Mouse (Mus musculus): ENCODE results near the gene Vwa3b. TPM values are rescaled to one million over a fixed set of nuclear protein-coding genes. Genes with fewer than 3 reads are reported as not detected.

The Vwa3b gene
- polyA plus RNA-seq, 1 experiment from 2014 or later = 0.42 TPM

DNA sequence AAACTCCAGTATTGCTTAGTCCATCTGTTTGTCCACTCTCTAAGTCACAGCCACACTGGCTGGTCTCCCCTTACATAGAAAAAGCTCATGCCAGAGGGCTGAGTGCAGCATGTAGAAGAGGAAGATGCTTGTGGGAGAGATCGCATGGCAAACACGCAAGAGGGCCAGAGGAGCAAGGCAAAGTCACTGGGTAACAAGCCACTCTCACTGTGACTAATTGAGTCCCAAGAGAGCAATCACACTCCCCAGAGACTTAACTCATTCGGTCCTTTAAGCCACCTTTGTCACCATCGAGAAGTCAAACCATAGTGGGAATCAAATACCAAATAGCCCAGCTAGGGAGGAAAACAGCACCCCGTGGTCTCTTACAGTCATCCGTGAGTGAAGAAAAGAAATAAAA, 38.2 kb upstream of the Vwa3b start:
- 85% methylated on average over 6 of the region's 6 CpGs for WGBS
- DNase-seq (ENCODE audit: low spot score) (no peak), ATAC-seq (ENCODE audit: insufficient read depth, low FRiP score, low TSS enrichment) (no peak)
- no peaks in the 10 kb centered on the region for H3K4me1 ChIP-seq (ENCODE audit: control insufficient read depth, insufficient read depth, low read length)
- H3K9ac ChIP-seq (ENCODE audit: low read length) = no peak overlapping the region
- H3K36me3 ChIP-seq (ENCODE audit: control insufficient read depth, insufficient read depth, low read length) = no peaks in the 10 kb centered on the region
- H3K27me3 ChIP-seq (ENCODE audit: control insufficient read depth, insufficient read depth, low read length) = no peaks in the 10 kb centered on the region
- no peaks in the 10 kb centered on the region for H3K9me3 ChIP-seq (ENCODE audit: control insufficient read depth, low read length)
- H3K4me2 ChIP-seq (ENCODE audit: low read depth) = no peak overlapping the region
- H3K27ac ChIP-seq (ENCODE audit: low read depth, low read length) = no peak overlapping the region
- no peak overlapping the region for H3K4me3 ChIP-seq (ENCODE audit: low read depth, low read length)

GRCm38 (mm10) chr1:36988561-36988960, 37.8 kb upstream of the Vwa3b start:
- H3K4me3 ChIP-seq (ENCODE audit: low read depth, low read length) = no peak overlapping the region
- no peak overlapping the region for H3K27ac ChIP-seq (ENCODE audit: low read depth, low read length)
- WGBS = 80% methylated on average over 6 of the region's 6 CpGs
- H3K27me3 ChIP-seq (ENCODE audit: control insufficient read depth, insufficient read depth, low read length) = no peaks in the 10 kb centered on the region
- no peak for DNase-seq (ENCODE audit: low spot score)
- no peaks in the 10 kb centered on the region for H3K9me3 ChIP-seq (ENCODE audit: control insufficient read depth, low read length)
- H3K9ac ChIP-seq (ENCODE audit: low read length) = no peak overlapping the region
- no peak for ATAC-seq (ENCODE audit: insufficient read depth, low FRiP score, low TSS enrichment)
- no peak overlapping the region for H3K4me2 ChIP-seq (ENCODE audit: low read depth)
- H3K4me1 ChIP-seq (ENCODE audit: control insufficient read depth, insufficient read depth, low read length) = no peaks in the 10 kb centered on the region
- no peaks in the 10 kb centered on the region for H3K36me3 ChIP-seq (ENCODE audit: control insufficient read depth, insufficient read depth, low read length)

DNA sequence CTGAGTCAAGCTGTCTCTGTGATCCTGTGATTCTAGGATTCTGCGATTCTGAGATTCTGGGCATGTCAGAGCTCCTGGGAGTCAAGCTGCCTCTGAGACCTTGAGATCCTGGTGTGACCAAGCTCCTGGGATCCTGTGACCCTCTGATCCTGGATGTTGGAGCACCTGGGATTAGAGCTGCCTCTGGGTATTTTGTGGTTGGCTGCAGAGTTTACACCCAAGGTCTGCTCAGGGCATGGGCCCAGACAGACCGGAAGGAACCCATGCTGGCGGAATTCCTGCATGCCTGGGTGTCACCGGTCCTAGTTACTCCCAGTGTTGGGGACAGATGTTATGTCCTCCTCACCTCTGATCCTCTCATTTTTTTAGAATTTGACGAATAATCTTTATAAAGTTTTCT, 32.1 kb upstream of the Vwa3b start:
- Histone ChIP-seq H3K4me3 (ENCODE audit: low read depth, low read length) (no peak overlapping the region), H3K9me3 (ENCODE audit: control insufficient read depth, low read length) (no peaks in the 10 kb centered on the region), H3K36me3 (ENCODE audit: control insufficient read depth, insufficient read depth, low read length) (no peaks in the 10 kb centered on the region), H3K9ac (ENCODE audit: low read length) (no peak overlapping the region), H3K4me2 (ENCODE audit: low read depth) (no peak overlapping the region), H3K4me1 (ENCODE audit: control insufficient read depth, insufficient read depth, low read length) (no peaks in the 10 kb centered on the region), H3K27me3 (ENCODE audit: control insufficient read depth, insufficient read depth, low read length) (no peaks in the 10 kb centered on the region), H3K27ac (ENCODE audit: low read depth, low read length) (no peak overlapping the region)
- DNase-seq (ENCODE audit: low spot score) (no peak), ATAC-seq (ENCODE audit: insufficient read depth, low FRiP score, low TSS enrichment) (no peak)
- WGBS = 93% methylated on average over 5 of the region's 5 CpGs

DNA sequence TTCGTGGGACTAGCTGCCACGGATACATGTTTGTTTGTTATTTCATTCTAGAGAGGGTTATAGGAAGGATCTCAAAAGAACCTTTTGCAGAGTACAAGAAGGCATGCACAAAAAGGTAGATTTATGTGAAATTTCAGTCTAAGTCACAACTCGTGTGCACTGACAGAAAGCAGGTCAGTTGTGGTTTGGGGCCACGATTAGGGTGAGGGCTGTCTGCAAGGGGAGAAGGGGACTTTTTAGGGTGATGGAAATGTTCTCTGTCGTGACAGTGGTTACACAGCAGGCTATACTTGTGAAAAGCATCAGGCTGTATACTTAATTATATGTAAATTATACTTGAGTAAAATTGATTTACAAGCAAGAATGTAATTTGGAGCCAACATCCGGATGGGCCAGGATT, 30.6 kb upstream of the Vwa3b start:
- H3K36me3 ChIP-seq (ENCODE audit: control insufficient read depth, insufficient read depth, low read length) = no peaks in the 10 kb centered on the region
- H3K4me1 ChIP-seq (ENCODE audit: control insufficient read depth, insufficient read depth, low read length) = no peaks in the 10 kb centered on the region
- no peak overlapping the region for H3K27ac ChIP-seq (ENCODE audit: low read depth, low read length)
- no peak overlapping the region for H3K9ac ChIP-seq (ENCODE audit: low read length)
- H3K4me3 ChIP-seq (ENCODE audit: low read depth, low read length) = no peak overlapping the region
- no peaks in the 10 kb centered on the region for H3K9me3 ChIP-seq (ENCODE audit: control insufficient read depth, low read length)
- H3K4me2 ChIP-seq (ENCODE audit: low read depth) = no peak overlapping the region
- no peak for DNase-seq (ENCODE audit: low spot score)
- ATAC-seq (ENCODE audit: insufficient read depth, low FRiP score, low TSS enrichment) = no peak
- 74% methylated on average over 6 of the region's 6 CpGs for WGBS
- no peaks in the 10 kb centered on the region for H3K27me3 ChIP-seq (ENCODE audit: control insufficient read depth, insufficient read depth, low read length)

- DNase-seq (ENCODE audit: low spot score) (no peak), ATAC-seq (ENCODE audit: insufficient read depth, low FRiP score, low TSS enrichment) (no peak)
- no peaks in the 10 kb centered on the region for H3K4me1 ChIP-seq (ENCODE audit: control insufficient read depth, insufficient read depth, low read length)
- H3K9ac ChIP-seq (ENCODE audit: low read length) = no peak overlapping the region; the same call in 1 of the 2 replicates
- H3K36me3 ChIP-seq (ENCODE audit: control insufficient read depth, insufficient read depth, low read length) = no peaks in the 10 kb centered on the region
- H3K9me3 ChIP-seq (ENCODE audit: control insufficient read depth, low read length) = no peaks in the 10 kb centered on the region
- no peaks in the 10 kb centered on the region for H3K27me3 ChIP-seq (ENCODE audit: control insufficient read depth, insufficient read depth, low read length)
- no peak overlapping the region for H3K4me2 ChIP-seq (ENCODE audit: low read depth)
- WGBS = 50% methylated on average over 6 of the region's 6 CpGs
- no peak overlapping the region for H3K4me3 ChIP-seq (ENCODE audit: low read depth, low read length)
- H3K27ac ChIP-seq (ENCODE audit: low read depth, low read length) = no peak overlapping the region
Observed at GRCm38 (mm10) chr1:36996561-36997213, 29.7 kb upstream of the Vwa3b start.

DNA sequence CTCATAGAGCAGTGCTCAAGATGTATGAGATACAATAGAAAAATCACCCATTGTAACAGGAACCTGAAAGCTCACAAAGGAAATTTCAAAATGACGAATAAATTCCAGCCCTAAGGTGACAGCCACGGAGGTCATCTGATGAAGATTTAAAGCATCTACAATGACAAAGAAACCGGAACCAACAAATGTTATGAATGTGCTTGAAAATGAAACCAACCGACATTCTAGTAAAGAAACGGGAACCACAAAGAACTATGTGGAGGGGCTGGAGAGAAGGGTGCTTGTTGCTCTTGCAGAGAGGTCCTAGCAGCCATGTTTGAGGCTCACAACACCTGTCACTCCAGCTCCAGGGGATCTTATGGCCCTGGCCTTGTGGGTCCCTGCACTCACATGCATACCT, 26.1 kb upstream of the Vwa3b start:
- ATAC-seq (ENCODE audit: insufficient read depth, low FRiP score, low TSS enrichment) = no peak
- Histone ChIP-seq H3K9ac (ENCODE audit: low read length) (no peak overlapping the region), H3K4me2 (ENCODE audit: low read depth) (no peak overlapping the region), H3K27me3 (ENCODE audit: control insufficient read depth, insufficient read depth, low read length) (no peaks in the 10 kb centered on the region), H3K9me3 (ENCODE audit: control insufficient read depth, low read length) (no peaks in the 10 kb centered on the region), H3K4me1 (ENCODE audit: control insufficient read depth, insufficient read depth, low read length) (no peaks in the 10 kb centered on the region), H3K36me3 (ENCODE audit: control insufficient read depth, insufficient read depth, low read length) (no peaks in the 10 kb centered on the region), H3K4me3 (ENCODE audit: low read depth, low read length) (no peak overlapping the region), H3K27ac (ENCODE audit: low read depth, low read length) (no peak overlapping the region)
- WGBS = 76% methylated on average over 5 of the region's 5 CpGs
- no peak for DNase-seq (ENCODE audit: low spot score)

DNA sequence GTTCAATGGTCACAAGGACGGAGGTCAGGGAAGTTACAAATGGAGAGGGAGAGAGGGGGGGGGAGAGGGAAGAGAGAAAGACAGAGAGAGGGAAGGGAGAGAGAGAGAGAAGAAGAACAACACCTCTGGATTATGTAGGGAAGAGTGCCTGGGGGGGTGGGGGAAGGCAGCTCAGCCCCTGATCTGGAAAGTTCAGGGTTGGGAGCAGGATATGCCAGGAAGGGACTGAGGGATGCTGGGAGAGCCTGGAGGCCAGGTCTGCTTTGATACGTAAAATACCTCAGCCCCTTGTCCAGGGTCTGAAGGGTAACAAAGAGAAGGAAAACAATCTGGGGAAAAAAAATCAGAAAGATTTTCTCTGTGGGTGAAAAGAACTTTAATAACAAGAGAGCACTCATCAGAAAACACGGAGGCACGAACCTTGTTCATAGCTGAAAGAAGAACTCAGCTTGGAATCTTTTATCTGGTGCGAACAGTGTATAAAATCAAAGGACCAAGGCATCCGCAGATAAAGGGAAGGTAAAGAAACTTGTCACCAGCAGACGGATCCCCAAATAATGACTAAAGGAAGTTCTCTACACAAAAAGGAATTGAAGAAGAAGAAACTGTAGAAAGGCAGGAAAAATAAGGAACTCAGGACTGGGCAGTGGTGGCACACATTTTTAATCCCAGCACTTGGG, 24.6 kb upstream of the Vwa3b start:
- Histone ChIP-seq H3K4me1 (ENCODE audit: control insufficient read depth, insufficient read depth, low read length) (no peaks in the 10 kb centered on the region), H3K9ac (ENCODE audit: low read length) (no peak overlapping the region), H3K27me3 (ENCODE audit: control insufficient read depth, insufficient read depth, low read length) (no peaks in the 10 kb centered on the region), H3K4me2 (ENCODE audit: low read depth) (no peak overlapping the region), H3K9me3 (ENCODE audit: control insufficient read depth, low read length) (no peaks in the 10 kb centered on the region), H3K36me3 (ENCODE audit: control insufficient read depth, insufficient read depth, low read length) (no peaks in the 10 kb centered on the region), H3K27ac (ENCODE audit: low read depth, low read length) (no peak overlapping the region), H3K4me3 (ENCODE audit: low read depth, low read length) (no peak overlapping the region)
- DNase-seq (ENCODE audit: low spot score) = no peak
- ATAC-seq (ENCODE audit: insufficient read depth, low FRiP score, low TSS enrichment) = no peak
- WGBS = 44% methylated on average over 7 of the region's 7 CpGs

DNA sequence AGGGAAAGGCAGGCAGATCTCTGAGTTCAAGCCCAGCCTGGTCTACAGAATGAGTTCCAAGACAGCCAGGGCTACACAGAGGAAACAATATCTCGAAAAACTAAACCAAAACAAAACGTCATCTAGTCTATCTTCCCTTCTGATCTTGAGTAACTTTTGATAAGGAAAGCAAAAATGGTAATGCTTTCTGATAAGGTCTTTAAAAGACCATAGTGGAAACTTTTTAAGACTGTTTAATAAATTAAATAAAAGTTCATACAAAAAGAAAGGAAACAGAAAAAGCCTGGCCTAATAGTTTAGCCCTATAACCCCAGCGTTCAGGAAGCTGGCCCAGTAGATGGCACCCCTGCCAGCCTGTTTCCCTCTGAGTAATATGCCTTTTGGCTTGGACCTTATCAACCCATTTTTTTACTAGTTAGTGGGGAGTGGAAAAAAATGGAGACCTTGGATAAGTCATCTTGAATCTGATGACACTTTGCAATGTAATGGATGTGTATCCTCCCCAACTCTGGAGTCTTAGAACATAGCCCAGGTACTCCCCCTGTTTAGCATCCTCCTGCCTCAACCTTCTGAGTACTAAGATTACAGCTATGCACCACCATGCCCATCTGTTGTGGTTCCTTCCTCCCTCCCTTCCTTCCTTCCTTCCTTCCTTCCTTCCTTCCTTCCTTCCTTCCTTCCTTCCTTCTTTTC, 23.9 kb upstream of the Vwa3b start:
- H3K9ac ChIP-seq (ENCODE audit: low read length) = no peak overlapping the region
- no peak overlapping the region for H3K4me2 ChIP-seq (ENCODE audit: low read depth)
- no peaks in the 10 kb centered on the region for H3K36me3 ChIP-seq (ENCODE audit: control insufficient read depth, insufficient read depth, low read length)
- no peak overlapping the region for H3K4me3 ChIP-seq (ENCODE audit: low read depth, low read length)
- ATAC-seq (ENCODE audit: insufficient read depth, low FRiP score, low TSS enrichment) = no peak
- H3K27ac ChIP-seq (ENCODE audit: low read depth, low read length) = no peak overlapping the region
- WGBS = 79% methylated on average over 3 of the region's 3 CpGs
- H3K27me3 ChIP-seq (ENCODE audit: control insufficient read depth, insufficient read depth, low read length) = no peaks in the 10 kb centered on the region
- H3K4me1 ChIP-seq (ENCODE audit: control insufficient read depth, insufficient read depth, low read length) = no peaks in the 10 kb centered on the region
- H3K9me3 ChIP-seq (ENCODE audit: control insufficient read depth, low read length) = no peaks in the 10 kb centered on the region
- DNase-seq (ENCODE audit: low spot score) = no peak

GRCm38 (mm10) chr1:37004533-37004932, 21.9 kb upstream of the Vwa3b start:
- no peak for ATAC-seq (ENCODE audit: insufficient read depth, low FRiP score, low TSS enrichment)
- Histone ChIP-seq H3K4me2 (ENCODE audit: low read depth) (no peak overlapping the region), H3K9ac (ENCODE audit: low read length) (no peak overlapping the region), H3K27ac (ENCODE audit: low read depth, low read length) (no peak overlapping the region), H3K9me3 (ENCODE audit: control insufficient read depth, low read length) (no peaks in the 10 kb centered on the region), H3K36me3 (ENCODE audit: control insufficient read depth, insufficient read depth, low read length) (no peaks in the 10 kb centered on the region), H3K4me1 (ENCODE audit: control insufficient read depth, insufficient read depth, low read length) (no peaks in the 10 kb centered on the region), H3K27me3 (ENCODE audit: control insufficient read depth, insufficient read depth, low read length) (no peaks in the 10 kb centered on the region), H3K4me3 (ENCODE audit: low read depth, low read length) (no peak overlapping the region)
- WGBS = 73% methylated on average over 8 of the region's 8 CpGs
- no peak for DNase-seq (ENCODE audit: low spot score)
